Mouse (Mus musculus) embryo, embryonic 10 days (tissue): ENCODE measurements around the gene Zc3h7b.
A peak's percentile ranks its signal among the peaks of the same experiment; 100 is the strongest.
"Not testable (repeated sequence)": the region's sequence is repeated elsewhere in the genome, so short reads cannot be mapped to it uniquely, and the experiment has no call there.

Experiments
- DNase-seq: peaks from one replicate; pipeline ENCODE4 v3.0.0-alpha.2; 2015; ENCODE audit warnings: low spot score

Gene Zc3h7b

DNA sequence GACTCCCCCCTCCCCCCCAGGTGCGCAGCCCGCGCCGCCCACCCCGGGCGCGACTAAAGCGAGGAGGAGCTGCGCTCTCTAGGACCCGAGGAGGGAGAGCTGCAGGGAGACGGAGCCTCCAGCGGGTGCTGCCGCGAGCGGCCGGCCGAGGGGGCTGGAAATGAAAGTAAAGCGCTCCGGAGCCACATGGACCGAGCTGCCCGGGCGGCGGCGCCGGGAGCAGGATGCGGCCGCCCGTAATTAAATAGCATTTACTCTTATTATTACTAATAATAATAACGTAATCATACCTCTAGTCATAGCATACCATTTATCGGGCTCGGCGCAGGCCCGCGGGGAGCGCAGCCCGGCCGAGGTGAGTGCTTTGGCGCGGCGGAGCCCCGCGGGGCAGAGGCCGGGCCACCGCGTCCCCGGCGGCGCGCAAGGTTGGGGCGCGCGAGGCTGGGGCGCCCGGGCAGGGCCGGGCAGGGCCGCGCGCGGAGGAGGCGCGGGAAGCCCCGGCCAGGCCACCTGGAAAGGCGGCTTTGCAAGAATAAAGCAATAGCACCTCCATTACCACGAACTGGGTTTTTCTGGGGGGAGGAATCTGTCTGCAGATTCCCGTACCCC is at the start of gene Zc3h7b, which contains the start of gene Rangap1:
TSS of gene Zc3h7b (plus strand) at position 66 of the 609 bp plus-strand sequence.
TSS of gene Rangap1 (minus strand) at position 539 of the 609 bp plus-strand sequence.
- peak; percentile 72 for DNase-seq

DNA sequence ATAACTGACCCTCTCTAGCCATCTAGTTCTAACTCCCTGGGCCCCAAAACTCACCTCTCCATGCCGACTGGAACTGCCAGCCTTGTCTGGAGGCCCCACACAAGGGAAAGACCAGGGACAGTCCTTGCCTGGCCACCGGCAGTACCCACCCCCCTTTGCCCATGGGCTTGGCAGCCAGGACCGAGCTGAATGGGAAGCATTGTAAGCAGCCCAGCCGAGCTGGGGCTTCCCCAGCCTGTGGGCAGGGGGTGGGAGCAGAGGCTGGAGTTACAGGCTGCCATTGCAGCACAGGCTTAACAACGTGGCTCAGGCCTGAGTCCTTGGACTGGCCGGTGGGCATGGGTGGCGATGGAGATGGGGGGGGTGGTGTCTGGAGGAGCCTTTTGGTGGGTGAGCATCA is 47.7 kb upstream of the Zc3h7b start, which contains the start of gene Chadl:
TSS of gene Chadl (minus strand) at position 113 of the 400 bp plus-strand sequence.
- DNase-seq: no peak

DNA sequence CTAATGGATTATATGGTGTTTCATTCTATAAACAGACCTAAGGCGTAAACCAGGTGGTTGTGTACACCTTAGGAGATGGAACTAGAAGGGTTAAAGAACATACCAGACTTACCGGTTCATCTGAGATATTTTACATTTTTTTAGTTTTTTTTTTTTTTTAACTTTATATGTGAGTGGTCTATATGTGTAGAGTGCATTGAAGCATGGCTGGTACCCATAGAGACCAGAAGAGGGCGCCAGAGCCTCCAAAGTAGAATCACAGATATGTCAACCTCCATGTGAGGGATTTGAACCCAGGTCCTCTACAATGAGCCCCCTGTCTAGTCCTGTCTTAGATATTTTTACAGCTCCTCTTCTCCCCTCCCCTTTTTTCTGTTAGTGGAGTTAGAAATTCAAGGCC is 47.0 kb upstream of the Zc3h7b start:
- peak; percentile 43 for DNase-seq

DNA sequence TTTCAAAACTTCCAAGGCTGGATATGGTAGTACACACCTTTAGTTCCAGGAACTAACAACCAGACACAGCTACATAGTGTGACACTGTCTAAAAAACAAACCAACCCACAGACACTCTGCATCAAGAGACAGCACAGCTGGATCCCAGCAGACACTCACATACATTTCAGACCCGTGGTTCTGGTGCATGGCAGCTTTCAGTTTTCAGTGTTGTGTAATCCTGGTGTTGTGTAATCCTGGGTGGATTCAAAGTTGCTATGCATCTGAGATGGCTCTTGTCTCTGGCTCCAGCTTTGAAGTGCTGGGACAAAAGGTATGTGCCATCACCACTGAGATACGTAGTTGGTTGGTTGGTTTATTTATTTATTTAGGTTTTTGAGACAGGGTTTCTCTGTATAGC is 46.3 kb upstream of the Zc3h7b start:
- DNase-seq: no peak

DNA sequence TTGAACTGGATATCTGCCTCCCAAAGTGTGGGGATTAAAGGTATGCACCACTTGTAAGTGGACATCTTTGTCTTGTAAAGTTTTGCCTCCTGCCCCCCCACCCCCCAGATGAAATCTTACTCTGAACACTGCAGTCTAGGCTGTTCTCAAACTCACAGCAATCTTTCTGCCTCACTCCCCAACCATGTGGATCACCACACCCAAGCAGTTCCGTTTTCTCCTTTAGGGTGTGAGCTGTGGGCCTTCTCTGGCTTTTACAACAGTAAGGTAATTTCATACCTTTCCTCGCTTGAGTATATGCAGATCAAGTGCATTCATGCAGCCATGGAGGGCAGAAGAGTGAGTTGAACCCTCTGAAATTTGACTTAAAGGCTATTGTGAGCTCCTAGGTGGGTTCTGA is 44.7 kb upstream of the Zc3h7b start:
- no peak for DNase-seq

DNA sequence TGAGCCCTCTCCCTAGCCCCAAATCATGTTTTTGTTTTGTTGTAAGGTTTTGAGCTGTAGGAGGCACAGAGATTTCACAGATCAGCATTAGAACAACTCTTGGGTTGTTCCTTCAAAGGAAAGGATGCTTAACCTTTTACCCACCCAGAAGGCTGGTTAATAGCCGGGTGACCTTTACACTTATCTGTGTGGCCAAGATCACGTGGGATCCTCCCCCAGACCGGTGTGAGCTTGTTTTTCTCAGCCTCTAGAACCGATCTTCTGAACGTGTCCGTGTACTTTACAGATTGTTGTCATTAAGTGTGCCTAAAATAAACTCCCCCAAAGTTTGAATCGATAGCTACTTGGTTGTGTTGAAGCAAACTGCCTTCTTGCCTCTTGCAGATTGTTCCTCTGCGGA is 44.3 kb upstream of the Zc3h7b start:
- no peak for DNase-seq

DNA sequence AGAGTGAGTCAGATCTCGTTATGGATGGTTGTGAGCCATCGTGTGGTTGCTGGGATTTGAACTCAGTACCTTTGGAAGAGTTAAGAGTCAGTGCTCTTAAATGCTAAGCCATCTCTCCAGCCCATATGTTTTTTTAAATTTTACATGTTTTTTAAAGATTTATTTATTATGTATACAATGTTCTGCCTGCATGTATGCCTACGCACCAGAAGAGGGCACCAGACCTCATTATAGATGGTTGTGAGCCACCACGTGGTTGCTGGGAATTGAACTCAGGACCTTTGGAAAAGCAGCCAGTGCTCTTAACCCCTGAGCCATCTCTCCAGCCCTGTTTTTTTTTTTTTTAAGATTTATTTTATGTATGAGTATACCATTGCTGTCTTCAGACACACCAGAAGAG is 43.5 kb upstream of the Zc3h7b start:
- not testable (repeated sequence) for DNase-seq

DNA sequence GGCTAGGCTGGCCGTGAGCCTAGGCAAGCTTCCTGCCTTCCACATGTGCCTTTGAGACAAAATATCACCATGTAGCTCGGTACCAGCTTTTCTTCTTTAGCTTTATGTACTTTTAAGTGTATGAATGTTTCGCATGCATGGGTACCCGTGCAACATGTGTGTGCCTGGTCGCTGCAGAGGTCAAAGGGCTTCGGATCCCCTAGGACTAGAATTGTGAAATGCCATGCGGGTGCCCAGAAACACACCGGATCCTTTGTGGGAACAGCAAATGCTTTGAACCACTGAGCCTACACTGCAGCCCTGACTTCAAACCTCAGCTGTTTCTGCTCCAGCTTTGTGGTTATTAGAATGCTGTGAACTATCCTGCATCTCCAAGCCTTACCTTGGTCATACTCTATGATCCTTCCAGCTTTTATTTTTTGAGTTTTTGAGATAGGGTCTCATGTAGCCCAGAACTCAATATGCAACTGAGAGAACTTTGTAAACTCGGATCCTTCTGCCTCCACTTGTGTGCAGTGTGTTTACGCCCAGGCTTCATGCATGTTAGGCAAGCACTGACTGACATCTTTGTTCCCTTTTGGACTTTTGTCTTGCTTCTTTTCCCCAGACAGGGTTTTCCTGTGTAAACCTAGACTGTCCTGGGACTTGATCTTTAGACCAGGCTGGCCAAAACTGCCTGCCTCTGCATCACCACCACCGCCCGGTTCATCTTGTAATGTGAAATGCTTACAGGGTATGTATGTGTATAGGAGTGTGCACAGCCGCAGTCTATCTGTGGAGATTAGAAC is 42.4 kb upstream of the Zc3h7b start:
- no peak for DNase-seq

DNA sequence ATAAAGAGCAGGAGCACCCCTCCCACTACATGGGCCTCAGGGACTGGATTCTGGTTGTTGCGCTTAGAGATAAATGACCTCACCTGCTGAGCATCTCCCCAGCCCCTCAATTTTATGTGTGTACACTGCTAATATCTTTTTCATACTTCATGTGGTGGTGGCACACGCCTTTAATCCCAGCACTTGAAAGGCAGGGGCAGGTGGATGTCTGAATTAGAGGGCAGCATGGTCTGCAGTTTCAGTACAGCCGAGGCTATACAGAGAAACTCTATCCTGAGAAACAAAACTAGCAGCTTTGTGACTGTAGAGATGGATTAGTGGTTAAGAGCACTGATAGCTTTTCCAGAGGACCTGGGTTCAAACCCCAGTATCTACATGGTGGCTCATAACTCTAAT is 41.8 kb upstream of the Zc3h7b start:
- DNase-seq: no peak

DNA sequence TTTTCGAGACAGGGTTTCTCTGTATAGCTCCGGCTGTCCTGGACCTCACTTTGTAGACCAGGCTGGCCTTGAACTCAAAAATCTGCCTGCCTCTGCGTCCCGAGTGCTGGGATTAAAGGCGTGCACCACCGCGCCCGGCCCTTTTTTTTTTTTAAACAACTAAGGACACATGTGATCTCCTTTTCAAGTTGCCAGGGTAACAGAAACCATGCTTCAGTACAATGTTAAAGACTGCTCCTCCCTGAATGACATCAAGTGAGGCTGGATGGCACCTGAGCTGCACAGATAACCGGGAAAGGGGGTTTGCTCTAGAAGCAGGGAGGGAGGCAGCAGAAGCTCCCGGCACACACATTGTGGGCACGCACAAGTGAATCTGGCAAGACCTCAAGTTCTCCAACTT is 35.9 kb upstream of the Zc3h7b start:
- DNase-seq: no peak

DNA sequence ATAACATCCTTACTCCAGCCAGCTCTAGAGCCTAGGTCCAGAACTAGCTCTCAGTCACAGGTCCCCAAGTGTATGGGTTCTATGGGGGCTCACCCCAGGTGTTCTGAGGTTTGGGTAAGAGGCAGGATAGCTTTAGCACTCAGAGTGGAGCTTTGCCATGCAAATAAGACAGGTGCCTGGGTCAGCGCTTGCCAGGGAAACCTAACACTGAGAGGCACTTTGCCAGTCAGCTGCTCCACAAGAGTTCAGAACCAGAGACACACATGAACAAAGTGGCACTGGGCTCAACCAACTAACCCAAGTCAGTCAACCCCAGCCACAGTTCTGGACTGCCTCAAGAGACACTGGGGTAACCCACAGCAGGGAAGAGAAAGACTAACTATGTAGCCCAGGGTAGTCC is 35.2 kb upstream of the Zc3h7b start:
- DNase-seq: no peak

DNA sequence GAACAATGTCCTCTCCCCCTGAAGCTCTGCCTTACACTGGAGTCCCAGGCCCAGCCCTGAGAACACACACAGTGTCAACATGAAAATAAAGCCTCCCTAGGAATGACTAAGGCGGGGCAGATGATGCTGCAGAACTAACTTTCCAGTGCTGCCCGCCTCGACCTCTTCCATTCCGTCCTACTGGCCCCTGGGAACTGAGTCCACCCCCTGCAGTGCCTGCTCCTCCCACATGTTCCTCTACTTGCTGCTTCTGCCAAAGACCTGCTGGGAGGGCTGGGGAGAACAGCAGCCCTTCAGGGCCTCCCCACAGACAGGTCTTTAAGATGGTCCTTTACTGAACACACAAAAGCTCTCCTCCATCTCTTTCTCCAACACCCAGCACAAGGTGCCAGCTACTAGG is 34.1 kb upstream of the Zc3h7b start:
- DNase-seq: no peak

DNA sequence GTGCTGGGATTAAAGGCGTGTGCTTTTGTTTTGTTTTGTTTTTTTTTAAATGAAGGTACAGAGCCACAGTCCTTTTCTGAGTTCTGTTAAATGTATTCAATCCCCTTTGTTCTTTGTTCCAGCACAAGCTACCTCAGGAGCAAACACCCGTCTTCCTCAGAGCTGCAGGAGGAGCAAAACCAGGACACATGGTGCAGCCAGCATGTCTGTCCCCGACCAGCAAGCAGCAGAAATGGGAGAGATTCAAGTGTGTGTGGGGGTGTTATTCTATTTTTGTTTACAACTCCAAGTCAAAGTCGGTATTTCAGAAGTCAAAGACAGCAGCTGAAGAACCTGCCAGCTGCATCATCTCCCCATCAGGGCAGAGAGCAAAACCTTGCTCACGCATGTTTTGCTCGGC is 31.1 kb upstream of the Zc3h7b start:
- DNase-seq: no peak

DNA sequence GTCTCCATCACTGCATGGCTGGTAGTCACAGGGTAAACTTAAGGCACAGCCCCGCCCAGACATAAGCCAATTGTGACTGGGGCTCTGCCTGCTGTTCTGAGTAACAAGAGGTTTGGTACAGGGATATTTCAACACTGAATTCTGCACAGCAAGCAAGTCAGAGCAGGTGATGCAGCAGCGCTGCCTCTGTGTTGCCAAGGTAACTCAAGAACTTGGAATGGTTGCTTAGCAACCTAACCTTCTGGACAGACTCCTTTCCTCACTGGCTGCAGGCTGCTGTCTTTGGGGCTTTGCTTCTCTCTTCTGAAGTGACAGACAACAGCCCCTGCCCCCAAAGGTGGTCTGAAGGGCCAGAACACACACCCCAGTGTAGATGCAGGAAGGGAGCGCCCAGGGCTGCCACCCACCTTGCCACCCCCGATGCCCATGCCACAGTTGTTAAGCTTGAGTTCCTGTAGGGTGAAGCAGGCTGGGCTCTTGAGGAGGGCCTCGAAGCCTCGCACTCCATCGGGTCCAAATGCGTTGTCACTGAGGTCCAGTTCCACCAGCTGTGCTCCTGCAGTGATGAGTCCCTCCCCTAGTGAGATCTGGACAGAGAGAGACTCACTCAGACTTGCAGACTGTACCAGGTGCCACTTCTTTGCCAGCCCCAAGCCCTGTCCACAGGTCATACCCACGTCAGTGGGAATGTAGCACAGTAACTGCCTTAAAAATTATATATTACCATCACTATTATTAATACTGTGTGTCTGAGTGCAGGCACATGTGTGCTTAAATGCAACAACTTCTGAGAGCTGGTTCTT is 26.3 kb upstream of the Zc3h7b start:
- DNase-seq: peak; percentile 49

DNA sequence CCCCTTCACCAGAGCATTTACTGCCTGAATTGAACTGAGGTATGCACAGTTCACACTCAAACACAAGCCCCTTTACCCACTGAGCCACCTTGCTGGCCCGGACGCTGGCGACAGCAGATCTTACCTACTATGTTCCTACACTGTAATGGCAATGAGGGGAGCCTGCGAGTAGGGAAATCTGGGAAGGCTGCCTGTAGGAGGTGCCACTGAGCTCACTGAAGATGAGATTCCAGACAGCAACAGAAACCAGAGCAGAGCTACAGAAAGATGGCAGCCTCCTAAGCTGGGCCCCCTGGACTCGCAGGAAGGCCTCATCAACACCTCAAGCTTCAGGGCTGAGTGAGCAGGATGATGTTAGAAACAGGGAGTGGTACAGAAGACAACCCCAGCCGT is 25.7 kb upstream of the Zc3h7b start:
- no peak for DNase-seq

DNA sequence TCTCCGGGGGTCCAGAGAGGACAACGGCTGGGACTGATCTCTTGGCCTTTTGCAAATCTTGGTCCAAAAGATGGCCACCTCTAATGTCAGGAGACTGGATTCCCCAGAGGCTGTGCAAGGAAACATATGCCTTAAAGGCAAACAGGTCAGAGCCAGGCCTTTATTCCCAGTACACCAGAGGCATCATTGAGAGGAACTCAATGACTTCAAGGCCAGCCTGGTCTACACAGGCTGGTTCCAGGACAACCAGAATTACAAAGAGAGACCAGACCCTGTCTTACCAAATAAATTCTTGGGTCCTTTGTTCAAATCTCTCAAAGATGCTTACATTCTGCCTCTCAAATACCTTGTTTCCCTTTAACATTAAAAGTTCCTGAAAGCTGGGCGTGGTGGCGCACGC is 22.5 kb upstream of the Zc3h7b start:
- no peak for DNase-seq

DNA sequence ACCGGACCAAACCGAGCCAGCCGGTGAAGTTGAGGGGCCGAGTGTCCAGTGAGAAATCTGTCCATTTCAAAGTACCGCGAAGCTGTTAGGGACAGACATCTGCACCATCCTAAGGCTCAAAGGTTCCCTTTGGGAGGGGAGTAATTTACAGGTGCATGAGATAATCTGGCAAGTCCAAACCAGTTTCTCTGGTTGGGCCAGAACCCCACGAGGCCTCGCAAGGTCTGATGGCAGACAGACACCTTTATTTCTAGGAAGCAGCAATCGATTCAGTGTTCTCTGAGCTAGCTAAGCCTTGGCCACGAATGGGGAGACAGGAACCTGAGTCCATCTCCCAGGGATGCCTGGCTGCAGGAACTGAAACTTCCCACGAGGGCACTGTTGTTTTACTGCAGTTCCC is 21.2 kb upstream of the Zc3h7b start:
- DNase-seq: no peak

DNA sequence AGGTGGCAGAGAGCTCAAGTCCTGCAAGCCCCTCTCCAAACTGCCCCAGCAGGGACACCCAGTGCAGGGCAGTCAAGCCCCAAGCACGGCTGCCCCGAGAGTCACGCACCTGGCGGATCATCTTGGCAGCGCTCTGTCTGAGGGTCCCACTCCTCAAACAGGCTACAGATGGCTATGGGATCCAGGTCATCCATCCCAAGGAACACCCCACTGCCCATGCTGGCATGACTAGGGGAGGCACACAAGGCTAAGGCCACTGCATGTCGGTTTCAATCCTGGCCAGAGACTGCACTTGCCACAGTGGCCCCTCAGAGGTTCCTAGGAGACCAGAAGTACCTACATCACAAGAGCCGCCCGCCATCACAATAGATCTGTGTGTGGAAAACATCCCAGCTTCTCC is 18.9 kb upstream of the Zc3h7b start:
- no peak for DNase-seq

DNA sequence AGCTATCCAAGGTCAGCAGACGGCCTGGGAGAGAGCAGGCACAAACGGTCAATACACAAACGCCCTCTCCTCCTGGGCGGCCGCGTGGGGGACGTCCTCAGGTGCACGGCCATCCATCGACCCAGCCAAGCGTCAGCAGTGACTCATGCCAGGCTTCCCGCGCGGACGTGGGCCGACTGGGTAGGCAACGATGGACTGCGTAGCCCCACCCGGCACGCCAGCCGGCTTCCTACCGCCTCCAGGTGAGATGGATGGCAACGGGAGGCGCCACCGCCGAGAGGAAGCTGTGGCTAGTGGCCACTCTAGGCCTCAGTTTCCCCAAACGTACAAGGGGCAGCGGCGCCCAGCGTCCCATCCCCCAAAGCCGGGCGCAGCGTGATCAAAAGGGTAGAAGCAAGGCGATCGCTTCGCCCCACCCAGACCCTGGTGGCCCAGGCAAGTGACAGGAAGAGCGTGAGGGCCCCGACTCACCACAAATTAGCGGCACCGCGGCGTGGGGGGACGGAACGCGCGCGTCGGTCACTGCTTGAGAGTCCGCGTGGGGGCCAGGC is 15.5 kb upstream of the Zc3h7b start:
- peak; percentile 27 for DNase-seq

DNA sequence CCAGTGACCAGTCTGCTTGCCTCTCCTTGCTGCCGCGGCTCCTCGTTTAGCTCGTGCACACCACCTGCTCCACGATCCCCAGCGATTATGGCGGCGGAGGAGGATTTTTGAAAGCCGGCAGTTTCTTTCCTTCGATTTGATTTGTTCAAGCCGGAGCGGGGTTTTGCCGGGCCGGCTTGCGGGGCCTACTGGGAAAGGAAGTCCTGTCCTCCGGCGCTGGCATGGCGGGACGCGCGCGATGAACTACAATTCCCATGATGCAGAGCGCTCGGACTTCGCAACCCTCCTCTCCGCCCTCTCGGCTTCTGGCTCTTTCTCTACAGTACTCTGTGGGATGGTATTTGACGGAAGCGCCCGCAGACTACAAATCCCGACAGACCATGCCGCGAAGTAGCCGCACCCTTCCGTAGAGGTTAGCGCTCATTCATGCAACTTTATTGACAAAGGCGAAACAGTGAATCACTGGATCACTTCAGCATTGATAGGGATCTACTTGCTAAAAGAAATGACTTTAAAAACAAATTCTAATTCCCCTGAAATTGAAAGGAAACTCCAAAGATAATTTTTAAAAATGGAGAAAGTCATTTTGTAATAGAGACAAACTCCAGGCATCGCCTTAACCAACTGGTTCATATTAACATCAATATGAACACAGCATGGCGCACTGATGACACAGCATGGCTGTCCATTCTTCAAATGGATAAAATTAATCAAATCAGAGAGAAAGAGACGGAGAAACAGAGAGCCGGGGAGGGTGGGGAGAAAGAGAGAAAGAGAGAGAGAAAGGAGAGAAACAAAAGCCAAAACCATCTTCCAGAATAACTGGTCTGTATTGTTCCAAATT is 14.8 kb upstream of the Zc3h7b start:
- DNase-seq: peak; percentile 99

DNA sequence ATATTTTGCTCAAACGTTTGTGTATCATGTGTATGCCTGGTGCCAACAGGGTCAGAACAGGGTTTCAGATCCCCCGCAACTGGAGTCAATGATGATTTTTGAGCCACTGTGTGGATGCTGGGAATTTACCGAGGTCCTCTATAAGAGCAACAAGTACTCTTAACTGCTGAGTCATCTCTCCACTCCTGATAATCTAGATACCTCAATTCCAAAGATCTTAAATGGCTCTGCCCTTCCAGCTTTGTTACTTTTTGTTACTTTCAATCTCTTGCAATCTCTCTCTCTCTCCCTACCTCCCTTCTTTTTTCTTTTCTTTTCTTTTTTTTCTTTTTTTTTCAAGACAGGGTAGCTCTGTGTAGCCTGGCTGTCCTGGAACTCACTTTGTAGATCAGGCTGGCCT is 9.8 kb upstream of the Zc3h7b start:
- DNase-seq: no peak

DNA sequence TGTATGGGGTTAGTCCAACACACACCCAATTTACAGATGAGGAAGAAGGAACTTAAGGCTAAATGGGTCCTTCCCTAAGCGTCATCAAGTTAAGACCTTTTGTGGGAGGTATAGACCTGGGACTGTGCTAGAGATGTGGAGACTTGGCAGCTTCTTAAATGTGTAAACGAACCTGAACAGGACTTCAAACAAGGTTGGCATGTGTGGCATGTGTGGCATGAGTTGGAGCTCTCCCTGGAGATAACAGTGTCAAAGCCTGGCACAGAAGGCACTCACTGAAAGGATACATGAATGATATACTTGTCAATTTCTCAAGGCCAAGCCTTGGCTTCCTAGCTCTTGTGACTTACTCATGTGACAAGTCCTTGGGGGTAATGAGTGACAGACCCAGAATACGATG is 5.6 kb upstream of the Zc3h7b start:
- DNase-seq: no peak
